Mouse (Mus musculus) frontal cortex, adult 2 months (tissue): ENCODE results near the gene Ntm. TPM values are rescaled to one million over a fixed set of nuclear protein-coding genes. Genes with fewer than 3 reads are reported as not detected.
A peak's percentile ranks its signal among the peaks of the same experiment; 100 is the strongest.

Source experiments
- DNase-seq, 2 experiments: peaks; one replicate each; pipeline ENCODE4 v3.0.0; 2022; ENCODE audit warnings: low spot score in 1 of 2; ENCODE audit errors: extremely low spot score in 1 of 2
- polyA plus RNA-seq: library from polyadenylated mRNA; depleted of rRNA; stranded (reverse); fragments of >200 nt; gene quantifications from 2 replicates; pipeline ENCODE4 v1.2.3, GENCODE M21; 2012

Gene Ntm
- polyA plus RNA-seq, 1 experiment = 184 TPM

- no peak for DNase-seq
These were observed 439.7 kb downstream of the Ntm start for GRCm38 (mm10) chr9:29523221-29523620.

DNA sequence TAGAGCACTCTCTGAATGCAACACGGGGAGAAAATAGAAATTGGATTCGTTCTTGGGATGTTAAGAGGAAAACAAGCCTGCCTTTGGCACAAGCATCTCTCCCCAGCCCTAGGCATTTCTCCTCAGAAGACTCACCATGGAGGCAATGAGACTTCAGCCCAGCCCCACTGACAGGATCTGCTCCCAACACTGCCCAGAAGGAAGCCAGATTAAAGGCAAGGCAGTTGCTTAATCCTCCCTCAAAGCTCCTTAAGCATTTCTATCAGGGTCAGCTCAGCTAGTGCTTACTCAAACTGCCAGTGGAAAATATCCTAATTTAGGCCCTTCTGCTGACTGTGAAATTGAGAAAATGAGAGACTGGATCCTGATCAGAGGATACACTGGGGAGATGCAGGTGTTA is 443.8 kb downstream of the Ntm start:
- DNase-seq = no peak

DNA sequence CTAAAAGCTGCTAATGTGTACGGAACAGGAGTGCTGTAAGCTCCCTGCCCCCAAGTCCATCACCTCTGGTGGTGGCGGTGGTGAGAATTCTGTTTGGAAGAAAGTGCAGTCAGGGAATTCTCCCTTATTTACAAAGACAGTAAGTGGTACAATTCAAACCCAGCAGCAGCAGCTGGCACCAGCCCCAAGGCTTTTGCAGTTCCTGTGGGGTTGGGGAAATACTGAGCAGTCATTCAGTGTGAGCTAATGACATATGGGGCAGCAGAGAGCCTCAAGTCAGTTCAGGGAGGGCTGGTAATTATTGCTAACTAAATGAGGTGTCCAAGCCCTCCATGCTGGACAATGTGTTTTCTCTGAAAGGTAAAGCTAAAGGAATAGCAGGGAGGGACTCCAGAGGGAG is 446.3 kb downstream of the Ntm start:
- DNase-seq = no peak

DNA sequence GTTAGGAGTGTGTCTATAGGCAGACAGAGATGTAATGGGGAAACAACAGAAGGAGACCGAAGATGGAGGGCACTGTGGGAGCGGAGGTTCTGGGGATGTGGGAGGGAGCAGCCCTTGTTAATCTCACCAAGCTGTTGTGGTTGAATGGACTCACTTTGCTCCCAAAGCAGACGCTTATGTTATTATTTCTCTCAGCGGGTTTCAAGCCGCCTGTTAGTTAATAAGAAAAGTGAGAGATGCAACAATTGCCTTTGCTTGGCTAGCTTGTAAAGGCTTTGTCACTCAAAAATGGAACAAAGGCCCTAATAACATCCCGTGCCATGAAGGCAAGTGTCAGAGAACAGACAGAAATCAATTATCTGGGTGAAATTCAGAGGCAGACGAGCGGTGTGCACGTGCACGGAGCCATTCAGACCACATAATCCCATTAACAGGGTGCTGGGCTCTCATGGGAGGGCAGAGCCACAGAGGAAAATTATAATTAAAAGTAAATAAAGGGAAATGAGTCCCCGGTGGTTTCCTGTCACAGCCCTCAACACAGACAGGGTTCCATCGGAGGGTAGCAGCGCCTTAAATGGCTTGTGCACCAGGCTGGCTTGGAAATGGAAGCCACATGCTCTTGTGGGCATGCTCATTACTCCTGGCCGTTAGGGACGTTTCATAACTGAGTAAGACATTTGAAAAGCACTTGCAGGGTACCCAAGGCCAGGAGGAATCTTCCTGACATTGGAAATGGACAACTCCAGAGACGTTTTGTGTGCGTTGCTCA is 448.2 kb downstream of the Ntm start:
- no peak for DNase-seq

DNA sequence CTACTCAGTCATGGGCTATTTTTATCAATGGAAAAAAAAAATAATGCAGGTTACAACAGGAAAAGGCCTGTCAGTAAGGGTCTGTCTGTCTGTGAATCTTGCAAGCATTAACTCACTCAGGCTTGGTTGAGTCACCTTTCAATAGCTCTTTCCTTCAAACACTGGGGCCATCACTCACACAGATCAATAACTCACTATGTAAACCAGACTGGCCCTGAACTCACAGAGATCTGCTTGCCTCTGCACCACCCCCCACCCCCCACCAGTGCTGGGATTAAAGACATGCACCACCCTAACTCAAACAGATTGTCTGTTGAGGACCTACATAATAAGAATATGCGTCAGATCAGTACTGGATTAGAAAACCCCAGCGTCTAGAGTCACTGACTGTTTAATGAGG is 466.9 kb downstream of the Ntm start:
- no peak for DNase-seq

GRCm38 (mm10) chr9:29482272-29482671 is 480.7 kb downstream of the Ntm start:
- DNase-seq = no peak

DNA sequence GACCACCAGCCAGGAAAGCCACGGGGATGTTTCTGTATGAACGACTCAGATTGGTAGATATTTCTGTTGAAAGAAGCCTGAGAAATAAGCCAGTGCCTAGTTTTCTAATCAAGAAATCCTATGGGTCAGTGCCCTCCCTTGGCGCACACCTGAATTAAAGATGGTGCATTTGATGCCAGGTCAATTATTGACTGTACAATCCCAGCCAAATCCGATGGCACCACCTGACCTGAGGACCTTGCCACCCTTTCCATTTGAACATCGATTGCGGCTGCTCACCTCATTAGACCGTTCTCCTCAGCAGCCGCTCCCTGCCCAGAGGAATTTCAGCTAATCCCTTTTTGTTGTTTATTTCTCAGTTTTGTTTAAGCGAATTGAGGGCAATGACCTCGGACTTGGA is 483.9 kb downstream of the Ntm start:
- DNase-seq = no peak

DNA sequence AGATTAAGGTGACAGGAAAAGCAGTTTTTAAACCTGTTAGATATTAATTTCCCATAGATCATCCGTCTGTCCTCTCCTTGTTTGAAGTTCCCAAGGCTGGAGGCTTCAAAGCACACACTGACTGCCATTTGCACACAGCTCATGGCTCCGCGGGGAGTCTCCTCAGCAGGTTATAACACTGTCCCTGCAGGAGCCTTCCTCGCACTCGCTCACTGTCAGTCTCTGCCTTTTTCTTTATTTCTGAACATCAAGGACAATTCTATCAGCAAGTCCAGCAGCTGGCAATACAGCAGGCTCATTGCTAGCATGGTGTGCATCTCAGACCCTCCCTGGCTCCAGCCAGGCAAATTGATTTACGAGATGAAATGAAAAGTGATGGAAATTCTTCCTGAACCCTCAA is 485.7 kb downstream of the Ntm start:
- DNase-seq = no peak

- DNase-seq = no peak
These were observed 489.5 kb downstream of the Ntm start for GRCm38 (mm10) chr9:29473418-29473817.

GRCm38 (mm10) chr9:29472226-29472625 is 490.7 kb downstream of the Ntm start:
- peak; percentile 50 to 66 for DNase-seq

GRCm38 (mm10) chr9:29464756-29465155 is 498.2 kb downstream of the Ntm start:
- no peak for DNase-seq

DNA sequence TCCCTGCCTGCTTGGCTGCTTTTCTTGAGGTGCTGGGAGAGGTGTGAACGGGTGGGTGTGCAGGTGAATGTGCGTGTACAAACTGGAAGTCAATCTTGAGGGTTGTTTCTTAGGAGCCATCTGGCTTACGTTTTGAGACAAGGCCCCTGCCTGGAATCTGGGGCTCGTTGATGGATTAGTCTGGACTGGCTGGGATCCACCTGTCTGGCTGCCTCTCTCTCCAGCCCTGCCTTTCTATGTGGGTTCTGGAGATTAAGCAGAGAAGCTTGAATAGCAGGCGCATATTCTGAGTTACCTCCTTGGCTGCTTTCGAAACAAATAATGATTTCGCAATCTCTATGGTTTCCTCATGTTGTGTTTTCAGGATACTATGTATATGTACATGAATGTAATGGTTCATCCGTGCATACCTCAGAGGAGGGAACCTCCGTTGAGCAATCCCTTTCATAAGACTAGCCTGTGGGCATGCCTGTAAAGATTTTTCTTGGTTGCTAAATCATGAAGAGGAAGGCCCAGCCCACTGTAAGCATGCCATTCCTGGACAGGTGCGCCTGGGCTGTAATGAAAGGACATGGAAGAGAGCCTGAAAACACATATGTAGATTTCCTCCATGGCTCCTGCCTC is 499.9 kb downstream of the Ntm start:
- no peak for DNase-seq

DNA sequence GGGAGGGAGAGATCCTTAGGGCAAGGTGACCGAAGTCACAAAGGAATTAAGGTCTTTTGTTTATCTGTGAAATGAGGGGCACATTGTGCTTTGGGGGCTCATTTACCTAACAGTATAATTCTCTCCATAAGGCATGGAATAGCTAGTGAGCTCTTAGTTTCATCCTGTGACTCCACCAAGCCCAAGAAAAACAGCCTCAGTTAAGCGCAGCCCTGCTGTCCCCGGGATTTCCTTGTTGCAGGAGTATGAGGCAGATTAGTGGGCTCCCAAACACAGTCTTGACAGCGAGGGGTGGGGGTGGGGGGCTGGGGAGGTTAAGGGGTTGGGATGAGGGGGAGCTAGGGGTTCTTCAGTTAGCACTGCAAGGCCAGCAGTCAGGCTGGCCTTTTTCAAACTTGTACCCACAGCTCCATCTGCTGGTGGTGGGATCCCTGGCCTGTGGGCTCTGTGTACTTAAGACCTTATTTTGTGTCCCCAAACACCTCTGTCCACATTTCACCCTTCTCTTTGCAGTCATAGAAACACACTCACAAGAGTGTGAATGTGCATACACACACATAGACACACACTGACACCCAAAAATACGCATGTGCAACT is 504.9 kb downstream of the Ntm start:
- peak; percentile 36 to 87 for DNase-seq

DNA sequence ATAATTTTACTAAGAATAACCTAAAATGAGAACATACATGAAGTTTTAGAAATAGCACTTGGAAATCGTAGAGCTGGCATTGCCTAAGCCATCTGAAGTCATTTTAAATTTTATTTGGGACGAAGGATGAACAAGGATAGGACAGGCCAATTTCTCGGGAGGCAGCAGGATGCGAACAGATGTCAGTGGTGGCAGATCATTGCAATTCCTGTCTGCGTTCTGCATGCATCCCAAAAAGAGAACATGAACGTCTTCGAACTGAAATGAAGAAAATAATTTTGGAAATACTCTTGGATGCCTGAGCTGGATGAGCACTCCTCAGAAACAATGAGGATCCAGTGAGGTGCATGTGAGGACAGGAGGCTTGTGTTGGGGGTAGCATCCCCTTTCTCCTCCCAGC is 506.9 kb downstream of the Ntm start:
- DNase-seq = no peak

- no peak for DNase-seq
These were observed 511.7 kb downstream of the Ntm start for GRCm38 (mm10) chr9:29451232-29451631.

GRCm38 (mm10) chr9:29444001-29444400 is 518.9 kb downstream of the Ntm start:
- DNase-seq = no peak

GRCm38 (mm10) chr9:29439401-29439800 is 523.5 kb downstream of the Ntm start:
- no peak for DNase-seq

- no peak for DNase-seq
These were observed 528.3 kb downstream of the Ntm start for GRCm38 (mm10) chr9:29434611-29435010.

DNA sequence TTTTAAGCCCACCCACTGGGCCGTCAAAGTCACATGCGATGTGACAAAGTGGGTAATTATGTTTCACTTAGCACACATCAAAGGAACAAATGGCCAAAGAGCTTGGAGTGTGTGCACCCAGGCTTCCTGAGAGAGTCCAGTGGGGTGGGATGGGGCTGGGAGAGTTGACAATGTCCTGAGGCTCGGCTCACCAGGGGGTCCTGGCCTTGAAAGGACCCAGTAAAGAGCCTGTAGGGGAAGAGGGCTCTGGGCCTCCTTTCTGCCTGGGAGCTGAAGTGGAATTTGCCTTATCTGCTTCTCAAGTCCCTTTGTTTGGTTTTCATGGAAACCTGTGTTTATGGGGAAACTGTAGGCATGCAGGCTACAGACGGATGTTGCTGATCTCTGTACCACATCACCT is 529.0 kb downstream of the Ntm start:
- DNase-seq = no peak

GRCm38 (mm10) chr9:29433156-29433555 is 529.8 kb downstream of the Ntm start:
- no peak for DNase-seq

- DNase-seq = no peak
These were observed 531.4 kb downstream of the Ntm start for GRCm38 (mm10) chr9:29431590-29431989.

GRCm38 (mm10) chr9:29430189-29430588 is 532.8 kb downstream of the Ntm start:
- DNase-seq = no peak
